Mouse (Mus musculus) layer of hippocampus, postnatal 36 days (tissue): ENCODE measurements around the gene Psmb3. TPM values are rescaled to one million over a fixed set of nuclear protein-coding genes. Genes with fewer than 3 reads are reported as not detected.
"Not testable (repeated sequence)": the region's sequence is repeated elsewhere in the genome, so short reads cannot be mapped to it uniquely, and the experiment has no call there.

Experiments
- DNase-seq, 2 experiments: peaks; one replicate each; pipeline ENCODE4 v3.0.0; 2022
- total RNA-seq, 2 experiments: library from RNA; stranded (reverse); gene quantifications; 2 replicates each; pipeline ENCODE4 v1.2.3; 2021

Psmb3 gene
- total RNA-seq, 2 experiments from 2014 or later = 125 to 129 TPM

- no peak for DNase-seq
Measured at GRCm38 (mm10) chr11:97719041-97719440, 15.8 kb downstream of the Psmb3 start.

- no peak for DNase-seq
Measured at GRCm38 (mm10) chr11:97721338-97721737, 18.1 kb downstream of the Psmb3 start.

GRCm38 (mm10) chr11:97723709-97724108 is 20.5 kb downstream of the Psmb3 start:
- DNase-seq = no peak

GRCm38 (mm10) chr11:97728311-97728710 is 25.1 kb downstream of the Psmb3 start:
- DNase-seq = no peak

- DNase-seq = no peak
Measured at GRCm38 (mm10) chr11:97728730-97729129, 25.5 kb downstream of the Psmb3 start.

- no peak for DNase-seq
Measured at GRCm38 (mm10) chr11:97733689-97734088, 30.5 kb downstream of the Psmb3 start.

GRCm38 (mm10) chr11:97734810-97735209 is 31.6 kb downstream of the Psmb3 start:
- DNase-seq = not testable (repeated sequence)

GRCm38 (mm10) chr11:97736645-97737044 is 33.4 kb downstream of the Psmb3 start:
- DNase-seq = no peak

GRCm38 (mm10) chr11:97737600-97737999 is 34.4 kb downstream of the Psmb3 start:
- DNase-seq = no peak

GRCm38 (mm10) chr11:97738703-97739102 is 35.5 kb downstream of the Psmb3 start:
- no peak for DNase-seq

GRCm38 (mm10) chr11:97739155-97739554 is 36.0 kb downstream of the Psmb3 start:
- no peak for DNase-seq

GRCm38 (mm10) chr11:97740190-97740589 is 37.0 kb downstream of the Psmb3 start:
- no peak for DNase-seq

GRCm38 (mm10) chr11:97742157-97742556 is 39.0 kb downstream of the Psmb3 start:
- no peak for DNase-seq

GRCm38 (mm10) chr11:97742591-97742990 is 39.4 kb downstream of the Psmb3 start:
- no peak for DNase-seq

- no peak for DNase-seq
Measured at GRCm38 (mm10) chr11:97743423-97743822, 40.2 kb downstream of the Psmb3 start.

GRCm38 (mm10) chr11:97744063-97744717 is 41.0 kb downstream of the Psmb3 start, which contains the start of gene Pip4k2b:
Gene Pip4k2b (minus strand): TSS chr11:97744704.
- DNase-seq = peak in 1 of 2 experiments; percentile 50

GRCm38 (mm10) chr11:97744718-97745330 is 41.6 kb downstream of the Psmb3 start:
- DNase-seq = peak; percentile 98 to 99

- no peak for DNase-seq
Measured at GRCm38 (mm10) chr11:97745331-97745721, 42.1 kb downstream of the Psmb3 start.

GRCm38 (mm10) chr11:97747773-97748172 is 44.6 kb downstream of the Psmb3 start:
- no peak for DNase-seq

GRCm38 (mm10) chr11:97748496-97748895 is 45.3 kb downstream of the Psmb3 start:
- DNase-seq = no peak

- no peak for DNase-seq
Measured at GRCm38 (mm10) chr11:97753277-97753676, 50.1 kb downstream of the Psmb3 start.

- DNase-seq = no peak
Measured at GRCm38 (mm10) chr11:97758125-97758524, 54.9 kb downstream of the Psmb3 start.

- no peak for DNase-seq
Measured at GRCm38 (mm10) chr11:97758942-97759341, 55.7 kb downstream of the Psmb3 start.

GRCm38 (mm10) chr11:97761638-97762037 is 58.4 kb downstream of the Psmb3 start:
- DNase-seq = no peak
